In genomic region chr11:46116510-46116909, GRCm38 (mm10) we compare ENCODE assay signal across 1 mouse cellular context.
TF ChIP-seq lines count a peak whose summit lies in the region.

No protein-coding gene starts in this region.

TF ChIP-seq in CH12.LX, 34 proteins besides CTCF, POLR2A, EP300 and RAD21 (continued from another document):
- TF ChIP-seq HCFC1 (IDR thresholded peaks at IDR 0.05; ENCODE audit: low read depth, low read length), result no peak
- TF ChIP-seq MEF2A (IDR thresholded peaks at IDR 0.05; ENCODE audit: borderline replicate concordance, low read depth, low read length), result no peak
- TF ChIP-seq KAT2A (IDR thresholded peaks at IDR 0.05; ENCODE audit: insufficient replicate concordance, low read length), result no peak
